Mouse (Mus musculus) cerebellum, adult 18-20 months (tissue): Measurements from ENCODE around the gene Psmc3.
A peak's percentile ranks its signal among the peaks of the same experiment; 100 is the strongest.
"Not testable (repeated sequence)": the region's sequence is repeated elsewhere in the genome, so short reads cannot be mapped to it uniquely, and the experiment has no call there.

Experiments
- DNase-seq, 2 experiments: peaks; one replicate each; pipeline ENCODE4 v3.0.0; 2021

Psmc3 gene

GRCm38 (mm10) chr2:91053934-91054382, at the start of gene Psmc3:
Gene Psmc3, plus strand, starts transcription at chr2:91054009.
- DNase-seq: peak; percentile 98 to 99

DNA sequence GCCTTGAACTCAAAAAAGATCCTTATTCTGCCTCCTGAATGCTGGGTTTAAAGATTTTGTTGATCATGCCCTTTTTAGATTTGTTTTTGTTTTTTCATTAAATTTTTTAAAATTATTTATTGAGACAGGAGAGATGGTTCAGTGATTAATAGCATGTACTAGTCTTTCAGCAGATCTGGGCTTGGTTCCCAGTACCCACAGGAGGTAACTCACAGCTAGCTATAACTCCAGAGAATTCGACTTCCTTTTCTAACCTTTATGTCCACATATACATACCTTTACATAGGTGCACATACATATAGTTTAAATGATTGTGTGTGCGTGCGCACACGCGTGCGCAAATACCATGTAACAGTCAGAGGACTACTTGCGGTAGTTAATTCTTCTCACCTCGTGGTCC, 45.3 kb upstream of the Psmc3 start:
- peak; percentile 55 to 62 for DNase-seq

DNA sequence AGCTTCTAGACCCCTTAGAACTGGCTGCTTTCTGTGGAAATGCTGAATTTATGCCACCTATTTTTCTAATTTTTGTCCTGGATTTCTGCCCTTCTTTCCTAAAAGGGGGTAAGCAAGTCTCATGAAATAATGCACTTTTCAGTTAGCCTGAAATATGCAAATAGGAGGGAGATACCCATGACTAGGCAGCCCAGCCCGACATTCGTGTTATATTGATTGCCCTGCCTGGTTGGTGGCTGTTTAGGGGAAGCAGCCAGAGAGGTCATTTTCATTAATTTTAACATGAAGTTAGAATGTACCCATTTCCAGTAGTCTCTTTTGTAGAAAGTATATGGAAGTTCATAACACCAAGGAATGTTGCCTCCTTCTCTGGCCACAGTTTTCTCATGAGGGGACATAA, 39.9 kb upstream of the Psmc3 start:
- no peak for DNase-seq

DNA sequence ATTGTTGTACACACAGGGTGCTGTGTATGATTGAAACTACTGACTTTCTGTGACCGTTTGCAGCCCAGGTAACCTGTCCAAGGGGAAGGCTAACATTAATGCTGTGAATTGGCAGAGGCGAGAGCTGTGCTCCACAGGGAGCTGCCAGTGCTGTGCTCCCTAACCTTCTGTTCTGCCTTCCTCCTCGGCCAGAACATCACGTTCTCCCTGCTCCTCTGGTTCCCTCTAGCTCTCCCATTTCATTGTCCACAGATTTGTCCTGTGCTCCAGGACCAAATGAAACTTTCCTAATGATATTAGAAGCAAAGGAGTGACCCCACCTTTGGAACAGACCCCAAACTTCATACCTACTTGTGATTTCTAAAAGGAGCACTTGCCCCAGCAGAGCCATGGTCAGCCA, 38.4 kb upstream of the Psmc3 start:
- peak; percentile 80 to 90 for DNase-seq

GRCm38 (mm10) chr2:91018061-91018788, 35.6 kb upstream of the Psmc3 start:
- DNase-seq: peak; percentile 64 to 67

DNA sequence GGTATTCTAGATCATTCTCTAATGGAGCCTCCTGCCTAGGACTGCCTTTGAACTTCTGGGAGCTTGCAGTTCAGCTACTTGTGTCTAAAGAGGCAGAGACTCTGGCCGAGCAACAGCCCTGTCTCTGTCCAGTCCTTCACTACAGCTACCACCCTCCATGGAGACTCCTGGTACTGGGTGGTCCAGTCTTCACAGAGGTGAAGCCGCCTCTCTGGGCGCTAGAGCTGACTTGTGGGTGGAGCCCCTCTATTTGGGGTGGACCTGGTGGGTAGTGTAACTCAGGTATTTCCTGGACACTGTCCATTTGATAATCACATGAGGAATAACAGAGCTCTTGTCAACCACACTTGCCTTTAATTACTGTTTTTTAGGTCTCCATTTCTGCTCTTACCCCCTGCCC, 33.9 kb upstream of the Psmc3 start:
- no peak for DNase-seq

DNA sequence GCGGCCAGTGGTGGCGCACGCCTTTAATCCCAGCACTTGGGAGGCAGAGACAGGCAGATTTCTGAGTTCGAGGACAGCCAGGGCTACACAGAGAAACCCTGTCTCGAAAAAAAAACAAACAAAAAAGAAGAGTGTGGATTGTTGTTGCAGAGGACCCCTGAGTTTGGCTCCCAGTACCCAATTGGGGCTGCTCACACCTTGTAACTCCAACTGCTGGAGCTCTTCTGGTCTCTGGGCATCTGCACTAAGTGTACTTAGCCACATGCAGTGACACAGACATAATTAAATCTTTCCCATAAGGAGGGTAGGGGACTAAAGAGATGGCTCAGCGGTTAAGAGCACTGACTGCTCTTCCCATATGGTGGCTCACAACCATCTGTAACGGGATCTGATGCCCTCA, 31.5 kb upstream of the Psmc3 start:
- DNase-seq: not testable (repeated sequence)

DNA sequence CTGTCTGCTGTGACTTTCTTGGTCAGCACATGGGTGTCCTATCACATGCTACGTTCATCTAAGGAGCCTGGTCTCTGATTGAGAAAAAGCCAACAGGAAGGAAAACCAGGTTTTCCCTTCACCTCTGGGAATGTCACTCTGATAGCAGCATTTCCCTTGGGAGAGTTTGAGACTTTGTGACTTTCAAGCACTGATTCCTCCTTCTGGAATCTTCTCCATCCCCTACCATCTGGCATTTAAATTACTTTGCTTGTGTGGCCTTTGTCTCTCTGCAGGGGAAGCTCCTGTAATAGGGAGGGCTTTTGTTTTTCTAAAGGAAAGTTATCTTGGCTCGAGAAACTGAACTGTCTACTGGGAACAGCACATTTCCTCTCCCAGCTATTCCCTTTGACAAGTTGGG, 30.7 kb upstream of the Psmc3 start:
- no peak for DNase-seq

- no peak for DNase-seq
These were observed 29.9 kb upstream of the Psmc3 start for GRCm38 (mm10) chr2:91023956-91024355.

GRCm38 (mm10) chr2:91025081-91025516, 28.7 kb upstream of the Psmc3 start:
- no peak for DNase-seq

GRCm38 (mm10) chr2:91026491-91026890, 27.3 kb upstream of the Psmc3 start:
- no peak for DNase-seq

DNA sequence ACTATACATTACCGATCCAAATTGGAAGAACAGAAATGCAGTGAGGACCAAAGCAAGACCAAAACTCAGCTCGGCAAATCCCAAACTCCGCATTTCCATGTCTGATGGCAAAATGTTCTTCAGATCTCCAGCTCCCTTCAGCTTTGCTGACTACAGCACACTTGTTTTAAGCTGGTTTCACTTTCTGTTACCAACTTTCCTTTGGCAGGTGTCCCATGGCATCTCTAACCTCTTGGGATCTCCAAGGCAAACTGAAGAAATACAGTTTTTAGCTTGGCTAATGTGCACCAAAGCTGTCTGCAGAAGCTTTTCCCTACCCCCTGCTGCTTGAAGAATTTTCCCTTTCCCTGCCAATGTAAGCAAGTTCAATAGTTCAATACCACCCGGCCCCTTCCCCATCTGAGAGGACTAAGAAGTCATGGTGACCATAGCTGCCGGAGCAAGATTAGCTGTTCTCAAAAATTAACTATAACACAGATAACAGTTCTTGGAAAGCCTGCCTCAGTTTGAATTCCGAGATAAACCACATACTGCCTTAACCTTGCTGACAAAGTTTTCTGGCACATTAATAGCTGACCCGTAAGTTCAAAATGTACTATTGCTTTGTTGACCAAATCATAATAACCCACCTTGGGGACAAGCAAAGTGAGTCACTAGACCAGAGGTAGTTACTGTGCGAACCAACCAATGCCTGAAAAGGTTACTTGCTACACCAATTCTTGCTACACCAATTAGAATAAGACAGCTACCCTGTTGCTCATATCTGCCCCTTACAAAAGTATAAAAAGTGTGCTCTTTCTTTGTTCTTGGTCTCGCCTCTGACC, 26.2 kb upstream of the Psmc3 start:
- no peak for DNase-seq

DNA sequence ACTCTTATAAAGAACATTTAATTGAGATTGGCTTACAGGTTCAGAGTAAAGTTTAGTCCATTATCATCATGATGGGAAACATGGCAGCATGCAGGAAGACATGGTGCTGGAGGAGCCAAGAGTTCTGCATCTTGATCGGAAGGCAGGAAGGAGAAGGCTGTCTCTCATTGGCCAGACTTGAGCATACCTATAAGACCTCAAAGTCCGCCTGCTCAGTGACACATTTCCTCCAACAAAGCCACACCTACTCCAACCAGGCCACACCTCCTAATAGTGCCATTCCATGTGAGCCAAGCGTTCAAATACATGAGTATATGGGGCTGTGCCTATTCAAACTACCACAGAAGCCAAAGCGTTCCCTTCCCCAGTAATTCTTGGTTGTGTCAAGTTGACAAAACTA, 22.6 kb upstream of the Psmc3 start:
- DNase-seq: no peak

DNA sequence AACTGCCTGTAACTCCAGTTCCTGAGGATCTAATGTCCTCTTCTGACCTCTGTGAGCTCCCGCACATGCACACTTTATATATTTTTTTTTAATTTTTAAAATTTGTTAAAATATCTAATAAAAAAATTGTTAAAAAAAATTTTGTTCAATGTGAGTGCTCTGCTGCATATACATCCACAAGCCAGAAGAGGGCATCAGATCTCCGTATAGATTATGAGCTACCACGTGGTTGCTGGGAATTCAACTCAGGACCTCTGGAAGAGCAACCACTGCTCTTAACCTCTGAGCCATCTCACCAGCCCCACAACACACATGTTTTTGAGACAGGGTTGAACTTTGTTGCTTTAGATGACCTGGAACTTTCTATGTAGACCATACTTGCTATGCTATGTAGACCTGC, 20.8 kb upstream of the Psmc3 start:
- DNase-seq: no peak

DNA sequence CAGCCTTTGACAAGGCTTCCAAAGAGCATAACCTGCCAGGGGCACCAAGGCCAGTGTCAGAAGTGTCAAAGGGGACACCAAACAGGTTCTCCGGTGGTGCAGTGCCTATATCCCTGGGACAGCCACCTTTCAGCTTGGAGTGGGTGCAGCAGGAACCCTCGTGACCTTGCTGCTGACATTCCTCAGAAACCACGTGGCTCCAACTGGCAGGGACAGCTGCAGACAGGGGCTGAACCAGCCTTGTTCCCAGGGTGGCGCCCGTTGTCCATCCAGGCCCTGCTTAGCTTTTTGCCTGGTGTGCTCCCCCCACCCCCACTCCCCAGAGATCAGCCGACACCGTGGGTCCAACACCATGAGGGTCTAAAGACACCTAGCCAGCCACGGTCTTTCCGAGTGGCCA, 18.4 kb upstream of the Psmc3 start, which contains the start of gene Rapsn:
Rapsn (plus strand) TSS at position 236 of the 400 bp plus-strand sequence.
- DNase-seq: no peak

- DNase-seq: no peak
These were observed 12.0 kb upstream of the Psmc3 start for GRCm38 (mm10) chr2:91041786-91042185.

DNA sequence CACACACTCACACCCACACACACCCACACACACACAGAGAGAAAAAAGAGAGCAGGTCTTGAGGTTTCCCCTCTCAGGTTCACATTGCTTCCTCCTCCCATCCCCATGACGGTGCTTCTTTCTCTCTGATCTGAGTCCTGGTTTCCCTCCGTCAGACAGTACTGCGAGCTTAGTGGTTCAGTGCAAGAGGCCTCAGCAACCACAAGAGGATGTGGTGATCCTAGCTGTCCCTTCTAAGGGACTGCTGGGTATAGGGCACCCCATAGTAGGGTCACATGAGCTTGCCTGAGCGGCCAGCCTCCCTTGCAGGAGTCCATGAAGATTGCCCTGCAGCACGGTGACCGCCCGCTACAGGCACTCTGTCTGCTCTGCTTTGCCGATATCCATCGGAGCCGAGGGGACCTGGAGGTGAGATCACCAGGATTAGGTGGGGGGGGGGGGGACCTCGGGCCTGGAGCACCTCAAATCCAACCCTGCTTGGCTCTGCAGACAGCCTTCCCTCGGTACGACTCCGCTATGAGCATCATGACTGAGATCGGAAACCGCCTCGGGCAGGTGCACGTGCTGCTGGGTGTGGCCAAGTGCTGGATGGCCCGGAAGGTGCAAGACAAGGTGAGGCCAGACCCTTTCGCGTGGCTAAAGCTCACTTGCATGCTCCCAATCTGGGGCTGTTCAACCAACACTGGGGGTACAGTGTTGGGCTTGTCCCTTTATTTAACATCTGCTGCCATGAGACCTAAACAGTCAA, 11.0 kb upstream of the Psmc3 start:
- no peak for DNase-seq

DNA sequence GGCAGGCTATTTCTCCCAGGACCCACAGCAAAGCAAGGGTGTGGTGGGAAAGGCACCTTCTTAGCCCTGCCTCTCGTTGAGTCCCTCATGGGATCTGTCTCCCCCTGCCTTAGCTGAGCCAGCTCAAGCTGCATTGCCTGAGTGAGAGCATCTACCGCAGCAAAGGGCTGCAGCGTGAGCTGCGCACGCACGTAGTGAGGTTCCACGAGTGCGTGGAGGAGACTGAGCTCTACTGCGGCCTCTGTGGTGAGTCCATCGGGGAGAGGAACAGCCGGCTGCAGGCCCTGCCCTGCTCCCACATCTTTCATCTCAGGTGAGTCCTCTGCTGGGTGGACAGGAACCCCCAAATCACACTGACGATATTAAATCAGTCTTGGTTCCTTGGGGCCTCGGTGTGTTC, 9.1 kb upstream of the Psmc3 start:
- DNase-seq: no peak

DNA sequence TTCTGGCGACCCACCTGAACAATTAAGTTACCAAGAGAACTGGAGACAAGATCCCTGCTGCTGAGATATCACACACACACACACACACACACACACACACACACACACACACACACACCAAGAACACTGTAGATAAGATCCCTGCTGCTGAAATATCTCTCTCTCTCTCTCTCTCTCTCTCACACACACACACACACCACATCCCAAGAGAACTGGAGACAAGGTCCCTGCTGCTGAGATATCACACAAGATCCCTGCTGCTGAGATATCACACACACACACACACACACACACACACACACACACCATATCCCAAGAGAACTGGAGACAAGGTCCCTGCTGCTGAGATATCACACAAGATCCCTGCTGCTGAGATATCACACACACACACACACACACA, 8.0 kb upstream of the Psmc3 start:
- DNase-seq: not testable (repeated sequence)

DNA sequence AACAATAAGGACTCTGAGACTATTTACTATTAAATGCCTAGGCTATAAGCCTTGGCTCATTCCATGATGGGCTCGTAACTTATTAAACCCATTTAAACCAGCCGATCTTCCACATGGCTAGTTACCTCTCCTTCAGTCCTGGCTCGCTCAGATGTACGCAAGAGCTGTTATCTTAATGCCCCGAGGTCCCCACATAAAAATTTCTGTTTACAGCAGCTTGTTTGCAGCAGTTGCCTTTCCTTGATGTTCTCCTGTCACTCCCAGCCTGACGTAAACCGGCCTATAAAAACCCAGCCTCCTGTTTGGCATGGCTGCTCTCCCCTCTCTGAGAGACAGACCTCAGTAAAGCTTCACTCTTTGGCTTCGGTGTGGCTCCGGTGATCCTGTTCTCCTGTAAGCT, 6.5 kb upstream of the Psmc3 start:
- no peak for DNase-seq

- DNase-seq: no peak
These were observed 1.9 kb upstream of the Psmc3 start for GRCm38 (mm10) chr2:91051917-91052316.

DNA sequence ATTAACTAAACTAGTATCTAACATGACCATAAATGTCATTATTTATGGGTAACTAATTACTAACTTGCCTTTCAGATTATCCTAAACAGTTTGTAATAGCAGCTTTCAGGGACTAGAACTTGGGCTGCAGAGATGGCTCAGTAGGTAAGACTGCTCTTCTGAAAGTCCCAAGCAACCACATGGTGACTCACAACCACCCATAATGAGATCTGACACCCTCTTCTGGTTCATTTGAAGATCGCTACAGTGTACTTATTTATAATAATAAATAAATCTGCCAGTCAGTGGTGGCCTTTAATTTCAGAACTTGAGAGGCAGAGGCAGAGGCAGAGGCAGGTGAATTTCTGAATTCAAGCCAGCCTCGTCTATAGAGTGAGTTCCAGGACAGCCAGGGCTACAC, 1.1 kb upstream of the Psmc3 start:
- no peak for DNase-seq

GRCm38 (mm10) chr2:91053181-91053933, 452 bp upstream of the Psmc3 start:
- DNase-seq: no peak
